Mouse (Mus musculus) small intestine, adult 2 months (tissue): ENCODE measurements at regions not wholly inside any gene's neighbourhood (a gene's known extent, or its start where the extent isn't known, plus 50 kb on each side); places are given as distances from the start of the nearest gene placed in this dataset.

Experiments
- CTCF ChIP-seq: fragments of 200-500 bp; IDR thresholded peaks from 2 replicates; pipeline ENCODE4 v1.5.1; 2012; ENCODE audit warnings: low read depth, mild to moderate bottlenecking, control low read depth, inconsistent platforms, low read length, moderate library complexity, mixed read lengths; ENCODE audit not compliant: insufficient replicate concordance, insufficient read length; ENCODE audit errors: extremely low read depth
- POLR2A ChIP-seq: fragments of 200-500 bp; IDR thresholded peaks from 2 replicates; pipeline ENCODE4 v1.6.1; 2012; ENCODE audit warnings: low read depth, mild to moderate bottlenecking, control low read depth, inconsistent platforms, low read length, moderate library complexity

GRCm38 (mm10) chr14:120804183-120804848, 106.7 kb upstream of the Ipo5 start:
- no peak for TF ChIP-seq POLR2A
- TF ChIP-seq CTCF, result no peak
